Mouse (Mus musculus): ENCODE data around the gene 1700102P08Rik.

1700102P08Rik gene

DNA sequence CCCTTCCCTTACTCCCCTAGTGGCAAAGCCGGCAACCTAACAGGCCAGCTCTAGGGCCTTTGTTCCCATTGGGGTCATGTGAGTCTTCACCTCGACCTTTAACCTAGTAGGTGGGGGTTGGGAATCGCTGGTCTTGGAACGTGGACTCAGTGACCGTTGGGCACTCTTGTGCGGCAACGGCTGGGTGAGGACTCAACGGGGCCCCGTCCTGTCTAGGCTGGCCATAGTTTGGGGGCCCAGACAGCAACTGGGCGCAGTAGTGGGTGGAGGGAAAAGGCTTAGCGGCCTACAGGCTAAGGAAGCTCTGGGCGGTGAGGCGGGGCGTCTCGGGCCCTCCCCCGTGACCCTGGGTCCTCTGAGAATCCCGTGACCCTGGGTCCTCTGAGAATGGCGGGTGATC lies at the start of gene 1700102P08Rik:
1700102P08Rik (plus strand) TSS at position 130 of the 400 bp plus-strand sequence.
- DNase-seq: peak; percentile 73 to 85

DNA sequence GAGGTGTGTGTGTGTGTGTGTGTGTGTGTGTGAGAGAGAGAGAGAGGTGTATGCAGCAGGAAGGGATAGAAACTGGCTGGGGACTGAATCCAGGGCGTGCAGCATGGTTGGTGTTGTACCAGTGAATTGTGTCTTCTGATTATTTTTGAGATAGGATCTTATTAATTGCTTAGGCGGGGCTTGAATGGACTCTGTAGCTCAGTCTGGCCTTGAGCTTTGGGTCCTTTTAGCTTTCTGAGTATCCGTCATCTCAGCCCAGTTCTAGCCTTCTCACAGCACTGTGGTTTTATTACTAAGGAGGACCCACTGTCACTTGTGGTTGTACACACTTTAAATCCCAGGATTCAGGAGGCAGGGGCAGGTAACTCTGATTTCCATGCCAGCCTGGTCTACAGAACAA lies 49.3 kb upstream of the 1700102P08Rik start:
- no peak for DNase-seq

DNA sequence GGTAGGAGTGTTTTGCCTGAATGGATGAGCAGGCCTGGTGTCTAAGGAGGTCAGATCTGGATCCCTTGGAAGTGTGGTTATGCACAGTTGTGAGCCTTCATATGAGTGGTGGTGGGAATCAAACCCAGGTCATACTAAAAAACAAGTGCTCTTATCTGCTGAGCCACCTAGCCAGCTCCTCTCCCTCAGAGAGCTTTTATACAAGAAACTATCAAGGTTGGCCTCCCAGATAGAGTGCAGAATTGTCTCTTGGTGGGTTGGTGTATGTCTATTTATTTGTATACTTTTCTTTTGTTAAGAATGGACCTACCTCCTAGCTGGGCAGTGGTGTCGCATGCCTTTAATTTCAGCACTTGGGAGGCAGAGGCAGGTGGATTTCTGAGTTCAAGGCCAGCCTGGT lies 48.8 kb upstream of the 1700102P08Rik start:
- DNase-seq: no peak

DNA sequence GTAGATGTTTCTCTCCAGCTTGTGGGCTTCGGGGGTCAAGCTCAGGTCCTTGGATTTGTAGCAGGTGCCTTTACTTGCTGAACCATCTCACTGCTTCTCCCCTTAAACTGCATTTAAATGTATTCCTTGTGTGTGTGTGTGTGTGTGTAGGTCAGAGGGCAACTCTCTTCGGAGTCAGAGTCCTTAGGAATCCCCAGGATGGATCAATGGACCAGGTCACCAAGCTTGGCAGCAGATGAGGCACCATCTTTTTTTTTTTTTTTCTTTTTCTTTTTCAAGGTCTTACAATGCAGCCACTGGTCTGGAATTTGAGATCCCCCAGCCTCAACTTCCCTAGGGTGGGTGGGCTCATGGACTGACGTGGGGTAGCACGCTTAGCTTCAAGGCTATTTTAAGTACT lies 48.1 kb upstream of the 1700102P08Rik start:
- DNase-seq: no peak

DNA sequence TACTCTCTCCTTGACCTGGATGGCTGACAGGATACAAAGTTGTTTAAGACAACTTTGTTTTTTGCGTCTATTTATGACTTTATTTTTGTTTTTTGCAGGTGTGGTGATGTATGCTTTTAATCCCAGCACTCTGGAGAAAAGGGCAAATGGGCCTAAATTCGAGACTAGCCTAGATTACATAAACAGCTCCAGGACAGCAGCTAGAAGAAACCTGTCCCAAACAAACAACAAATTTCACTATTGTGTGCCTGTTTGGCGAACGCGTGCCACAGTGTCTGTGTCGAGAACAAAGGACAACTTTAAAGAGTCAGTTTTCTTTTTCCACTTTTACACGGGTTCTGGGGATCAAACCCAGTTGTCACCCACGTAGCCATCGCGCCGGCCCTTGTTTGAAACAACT lies 45.6 kb upstream of the 1700102P08Rik start:
- no peak for DNase-seq

DNA sequence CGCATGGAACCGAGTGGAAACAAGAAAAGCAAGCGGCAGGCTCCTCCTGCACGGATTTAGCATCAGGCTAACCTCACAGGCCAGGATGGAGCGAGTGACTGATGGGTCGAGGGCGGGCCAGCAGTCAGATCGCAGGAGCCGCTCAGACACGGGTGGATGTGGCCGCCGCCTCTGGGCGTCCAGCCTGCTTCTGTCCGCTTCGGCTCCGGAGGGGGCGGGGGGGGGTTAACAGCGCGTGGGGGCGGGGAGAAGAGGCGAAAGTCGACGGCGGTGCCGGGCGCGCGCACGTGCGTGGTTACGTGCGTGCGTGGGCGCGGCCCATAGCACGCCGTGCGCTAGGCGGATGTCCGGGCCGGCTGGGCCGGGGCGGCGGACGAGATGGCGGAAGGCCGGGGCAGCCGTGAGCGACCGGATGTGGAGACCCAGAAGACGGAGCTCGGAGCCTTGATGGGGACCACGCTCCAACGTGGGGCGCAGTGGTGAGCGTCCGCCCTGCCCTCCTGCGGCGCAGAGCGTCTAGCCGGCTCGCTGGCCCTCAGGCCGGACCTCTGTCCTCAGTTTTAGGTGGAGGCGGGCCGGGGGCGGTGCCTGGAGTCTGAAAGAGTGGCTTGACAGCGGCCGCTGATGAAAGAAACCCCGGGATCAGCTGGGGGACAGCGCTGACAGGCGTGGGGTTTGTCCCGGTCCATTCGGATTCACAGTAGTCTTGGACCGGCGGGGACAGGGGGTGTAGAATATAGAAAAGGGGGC lies 44.9 kb upstream of the 1700102P08Rik start, which contains the start of gene Usp4:
Usp4 (plus strand) TSS at position 314 of the 750 bp plus-strand sequence.
- peak; percentile 95 to 96 for DNase-seq

DNA sequence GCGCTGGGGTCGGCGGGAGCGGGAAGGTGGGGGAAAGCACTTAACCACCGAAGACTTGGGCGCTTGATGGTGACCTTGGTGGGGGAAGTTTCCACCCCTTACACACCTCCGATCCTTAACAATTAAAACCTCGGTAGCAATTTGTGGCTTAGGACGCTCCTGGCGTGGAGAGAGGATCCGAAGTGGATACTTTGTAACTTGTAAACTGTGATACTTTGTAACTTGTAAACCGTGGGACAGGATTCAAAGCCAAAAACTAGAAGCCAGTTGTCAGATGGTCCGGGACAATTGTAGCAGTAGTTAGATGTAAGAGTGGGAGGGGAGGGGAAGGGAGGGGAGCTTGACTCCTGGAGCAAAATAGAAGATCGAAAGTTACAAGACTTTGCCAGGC lies 44.3 kb upstream of the 1700102P08Rik start:
- no peak for DNase-seq

DNA sequence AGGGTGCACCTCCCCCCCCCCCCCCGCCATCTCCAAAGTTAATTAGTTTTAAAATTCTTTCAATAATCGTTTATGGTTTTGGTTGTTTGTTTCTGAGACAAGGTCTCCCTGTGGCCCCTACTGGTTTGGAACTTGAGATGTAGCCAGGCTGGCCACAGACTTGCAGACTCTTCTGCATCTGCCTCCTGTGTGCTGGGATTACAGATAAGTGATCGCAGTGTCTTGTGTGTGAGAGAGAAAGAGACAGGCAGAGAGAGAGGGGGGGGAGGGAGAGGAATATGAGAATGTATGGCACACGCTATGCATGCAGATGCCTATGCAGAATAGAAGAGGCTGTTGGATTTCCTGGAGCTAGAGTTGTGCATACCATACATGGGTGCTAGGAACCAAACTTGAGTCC lies 42.9 kb upstream of the 1700102P08Rik start:
- no peak for DNase-seq

DNA sequence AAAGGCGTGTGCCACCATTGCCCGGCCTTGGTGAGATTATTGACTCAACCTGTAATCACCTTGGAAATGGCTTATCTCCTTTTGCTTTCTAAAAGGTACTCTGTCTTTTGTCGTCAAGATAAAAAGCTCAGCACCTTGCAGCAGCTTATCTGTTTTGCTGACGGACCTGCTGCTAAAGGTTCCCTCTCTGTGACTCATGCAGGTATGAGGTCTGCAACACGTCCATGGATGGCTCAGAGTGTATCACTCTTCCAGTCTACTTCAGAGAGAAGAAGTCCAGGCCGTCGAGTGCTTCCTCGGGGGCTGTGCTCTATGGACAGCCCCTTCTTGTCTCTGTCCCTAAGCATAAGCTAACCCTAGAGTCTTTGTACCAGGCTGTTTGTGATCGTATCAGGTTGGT lies 14.4 kb upstream of the 1700102P08Rik start:
- no peak for DNase-seq

DNA sequence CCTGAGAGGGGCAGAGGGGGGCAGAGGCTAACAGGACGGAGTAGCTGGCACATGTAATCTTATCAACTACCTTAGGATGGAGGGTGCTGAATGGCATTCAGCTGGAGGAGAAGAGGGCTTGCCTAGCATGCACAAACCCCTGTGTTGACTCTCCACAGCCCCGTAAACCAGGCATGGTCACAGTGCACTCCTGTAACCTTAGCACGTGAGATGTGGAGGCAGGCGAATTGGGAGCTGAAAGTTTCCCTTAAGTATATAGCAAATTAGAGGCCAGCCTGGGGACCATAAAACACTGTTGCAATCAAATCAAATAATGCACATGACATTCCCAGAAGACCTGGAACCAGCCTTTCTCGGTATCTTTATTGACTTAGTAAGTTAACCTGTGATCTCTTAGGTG lies 13.9 kb upstream of the 1700102P08Rik start:
- DNase-seq: no peak

DNA sequence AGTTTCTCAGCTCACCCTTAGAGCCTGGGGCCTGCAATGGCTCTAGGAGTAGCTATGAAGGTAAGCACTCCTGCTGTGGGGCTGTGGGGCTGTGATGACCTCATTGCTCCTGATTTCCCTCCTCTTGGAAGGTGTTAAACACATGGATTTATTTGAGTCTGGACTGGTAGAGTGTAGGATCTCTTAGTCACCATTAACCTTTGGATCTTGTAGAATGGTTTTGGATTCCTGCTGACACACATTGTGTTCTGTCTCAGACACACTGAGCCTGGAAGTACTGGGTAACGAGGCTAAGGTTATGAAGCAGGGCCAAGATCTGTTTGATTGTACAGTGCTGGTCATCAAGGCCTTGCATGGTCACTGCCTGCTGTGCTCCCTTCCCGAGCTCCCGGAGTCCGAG lies 13.3 kb upstream of the 1700102P08Rik start:
- no peak for DNase-seq

DNA sequence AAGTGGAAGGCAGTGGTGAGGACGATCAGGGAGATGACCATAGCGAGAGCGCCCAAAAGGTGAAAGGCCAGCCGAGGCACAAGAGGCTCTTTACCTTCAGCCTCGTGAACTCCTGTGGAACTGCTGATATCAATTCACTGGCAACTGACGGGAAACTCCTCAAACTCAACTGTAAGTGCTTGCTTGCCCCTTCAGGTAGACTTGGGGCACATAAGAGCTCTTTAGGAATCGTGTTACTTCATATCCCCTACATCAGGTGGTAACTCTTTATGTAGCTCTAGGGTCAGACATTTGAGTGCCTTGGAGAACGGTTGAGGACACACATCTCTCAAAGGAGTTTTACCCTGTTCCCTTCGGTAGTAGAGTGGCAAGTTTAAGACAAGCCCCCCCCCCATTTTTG lies 11.2 kb upstream of the 1700102P08Rik start:
- DNase-seq: no peak

DNA sequence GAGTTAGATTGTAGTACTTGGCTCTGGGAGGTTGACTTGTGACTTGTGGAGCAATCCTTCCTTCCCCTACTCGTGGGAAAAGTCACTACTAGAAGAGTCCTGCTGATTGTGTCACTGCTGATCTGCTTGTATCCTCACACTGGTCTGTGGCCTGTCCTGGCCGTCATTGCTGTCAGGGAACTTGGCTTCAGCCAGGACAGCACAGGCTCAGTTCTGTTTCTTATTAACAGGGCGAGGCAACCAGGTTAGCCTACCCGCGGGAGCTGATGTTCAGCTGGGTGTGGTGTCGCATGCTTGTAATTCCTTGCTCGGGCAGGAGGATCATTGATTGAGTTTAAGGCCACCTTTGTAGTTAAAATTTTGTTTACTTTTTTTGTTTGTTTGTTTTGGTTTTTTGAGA lies 7.6 kb upstream of the 1700102P08Rik start:
- peak; percentile 56 to 76 for DNase-seq

DNA sequence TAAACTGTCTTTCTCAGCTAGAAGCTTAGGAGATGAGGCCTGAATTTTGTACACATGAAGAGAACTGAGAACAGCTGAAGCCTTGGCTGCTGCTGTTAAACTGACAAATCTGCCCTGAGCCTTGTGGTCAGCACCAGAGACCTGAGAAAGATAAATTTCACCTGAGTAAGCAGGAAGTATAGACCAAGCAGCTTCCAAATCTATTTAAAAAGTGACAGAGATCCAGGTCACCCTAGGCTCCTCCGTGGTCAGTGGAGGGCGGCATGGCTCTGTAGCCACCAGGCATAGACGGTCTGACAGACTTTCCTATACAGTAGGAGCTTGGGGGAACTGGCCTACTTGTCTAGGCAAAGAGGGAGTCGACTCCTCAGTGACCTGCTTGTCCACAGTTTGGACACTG lies 5.8 kb upstream of the 1700102P08Rik start:
- DNase-seq: no peak

DNA sequence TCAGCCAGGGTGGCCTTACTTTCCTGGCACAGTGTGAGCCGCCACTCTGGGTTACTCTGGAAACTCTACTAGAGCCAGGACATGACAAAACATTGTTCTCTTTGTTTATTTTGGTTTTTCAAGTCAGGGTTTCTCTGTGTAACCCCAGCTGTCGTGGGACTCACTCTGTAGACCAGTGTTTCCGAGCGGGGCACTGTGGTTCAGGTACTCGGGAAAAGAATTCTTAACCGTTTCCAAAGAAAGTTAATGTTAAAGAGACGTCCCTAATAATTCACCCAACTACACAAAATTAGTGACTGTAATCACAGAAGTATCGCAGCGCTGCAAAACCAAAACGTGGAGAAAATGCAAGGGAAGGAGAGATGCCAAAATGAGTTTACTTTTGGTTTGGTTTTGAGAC lies 4.0 kb upstream of the 1700102P08Rik start:
- no peak for DNase-seq

DNA sequence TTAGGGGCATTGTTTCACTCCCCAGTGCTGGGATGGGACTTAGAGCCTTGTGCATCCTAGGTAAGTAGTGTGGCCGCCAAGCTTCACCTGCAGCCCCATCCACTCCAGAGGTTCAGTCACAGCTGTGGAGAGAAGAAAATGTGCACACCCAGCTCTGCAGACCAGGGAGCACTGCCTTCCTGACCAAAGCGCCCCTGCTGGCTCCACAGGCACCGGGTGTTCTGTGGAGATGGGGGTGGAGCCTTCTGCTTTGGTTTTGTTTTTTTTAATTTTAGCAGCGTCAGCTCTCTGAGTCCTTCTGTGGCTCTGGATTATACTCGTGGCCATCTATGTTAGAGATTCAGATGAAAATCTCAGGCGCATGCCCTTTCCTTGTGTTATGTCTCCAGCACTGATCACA lies 3.4 kb upstream of the 1700102P08Rik start:
- peak; percentile 32 to 56 for DNase-seq

DNA sequence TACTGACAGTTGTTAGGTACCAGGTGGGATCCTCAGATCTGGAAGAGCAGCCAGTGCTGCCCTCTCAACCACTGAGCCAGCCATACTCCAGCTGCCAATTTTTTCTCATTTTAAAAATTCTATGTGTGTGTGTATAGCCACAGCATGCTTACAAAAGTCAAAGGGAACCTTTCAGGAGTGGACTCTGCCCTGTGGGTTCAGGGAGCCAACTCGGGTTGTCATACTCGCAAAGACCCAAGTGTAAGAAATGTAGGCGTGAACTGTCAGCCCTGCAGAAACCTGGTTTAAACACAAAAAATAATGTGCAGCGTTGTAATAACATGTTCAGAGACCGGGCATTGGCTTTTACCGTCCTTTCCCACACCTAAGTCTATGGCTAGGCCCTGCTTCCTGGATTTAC lies 1.6 kb downstream of the 1700102P08Rik start:
- peak; percentile 35 to 65 for DNase-seq

DNA sequence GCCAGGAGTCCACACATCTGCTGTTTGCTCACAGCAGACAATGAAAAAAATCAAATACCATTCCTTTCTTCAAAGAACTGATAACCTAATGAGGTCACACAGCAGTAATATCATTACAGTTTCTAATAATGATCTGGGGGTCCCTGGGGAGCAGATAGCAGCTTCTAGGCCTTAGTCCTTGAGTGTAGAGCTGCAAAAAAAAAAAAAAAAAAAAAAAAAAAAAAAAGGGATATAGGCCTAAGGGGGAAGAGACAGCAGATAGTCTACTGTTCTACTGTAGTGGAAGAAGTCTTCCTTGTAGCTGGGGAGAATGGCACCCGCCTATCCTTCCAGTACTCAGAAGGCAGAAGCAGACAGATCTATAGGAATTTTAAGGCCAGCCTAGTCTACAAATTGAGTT lies 2.8 kb downstream of the 1700102P08Rik start:
- DNase-seq: no peak

DNA sequence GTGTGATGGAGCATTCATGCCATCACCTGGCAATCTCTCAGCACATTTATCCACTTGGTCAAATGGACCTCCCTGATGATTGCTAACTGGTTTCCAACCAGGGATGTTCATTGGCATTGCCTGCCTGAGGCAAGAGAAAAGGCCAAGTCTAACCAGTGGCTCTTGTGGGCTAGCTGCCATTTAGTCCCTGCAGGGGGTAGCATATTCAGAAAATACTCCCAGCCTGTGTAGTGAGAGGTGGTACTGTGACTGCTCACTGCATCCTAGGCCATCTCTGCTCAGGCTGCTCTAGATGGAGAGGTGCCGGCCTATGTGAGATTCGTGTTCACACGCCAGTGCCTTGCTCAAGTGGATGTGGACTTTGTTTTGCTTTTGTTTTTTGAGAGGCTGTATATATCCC lies 5.7 kb downstream of the 1700102P08Rik start:
- DNase-seq: no peak

DNA sequence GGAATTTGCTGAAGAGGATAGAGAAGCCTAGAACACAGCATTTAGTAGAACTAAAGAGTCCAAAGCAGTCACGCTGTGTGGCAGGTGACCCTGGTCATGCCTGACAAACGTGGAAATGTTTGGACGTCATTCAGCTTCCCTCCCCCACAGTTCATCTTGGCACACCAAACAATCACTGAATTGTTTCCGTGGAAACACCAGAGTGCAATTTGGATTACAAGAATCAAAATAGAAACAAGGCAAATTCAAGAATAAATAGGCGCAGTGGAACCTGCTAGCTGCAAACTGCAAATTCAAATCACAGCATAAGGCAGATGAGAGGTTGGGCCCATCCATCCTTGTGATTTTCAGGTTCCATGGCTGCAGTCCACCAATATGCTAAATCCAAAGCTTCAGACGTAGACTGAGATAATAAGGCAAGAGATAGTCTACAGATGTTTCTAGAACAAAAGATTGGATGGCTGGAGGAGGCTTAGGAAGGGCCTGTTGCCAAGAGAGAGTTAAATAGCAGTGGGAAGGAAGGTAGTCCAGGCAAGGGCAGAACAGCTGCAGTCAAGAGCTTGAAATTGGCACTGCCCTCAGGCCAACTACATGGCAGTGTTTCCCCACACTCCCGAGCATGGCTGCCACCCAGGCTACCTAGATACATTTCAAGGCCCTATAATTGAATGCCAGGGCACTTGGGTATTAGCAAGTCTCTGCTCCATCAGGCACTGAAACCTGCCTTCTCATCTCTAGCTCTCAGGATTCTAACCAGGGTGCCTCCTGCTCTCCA lies 8.8 kb downstream of the 1700102P08Rik start:
- peak; percentile 44 to 77 for DNase-seq

DNA sequence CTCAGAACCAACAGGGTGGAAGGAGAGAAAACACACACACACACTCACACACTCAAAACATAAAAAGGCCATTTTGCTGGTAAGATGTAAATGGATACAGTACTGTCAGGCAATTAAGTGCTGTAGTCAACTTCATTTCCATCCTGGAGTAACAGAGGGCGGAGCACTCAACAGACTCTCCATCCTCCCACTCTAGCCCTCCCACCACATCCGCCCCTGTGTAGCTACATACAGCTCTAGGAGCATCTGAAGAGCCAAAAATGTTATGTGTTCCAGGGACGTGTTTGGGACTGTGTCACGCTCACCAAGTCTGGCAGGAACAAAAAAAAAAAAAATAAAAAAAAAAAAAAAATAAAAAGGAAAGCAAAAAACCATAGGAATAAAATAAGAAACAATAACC lies 10.5 kb downstream of the 1700102P08Rik start:
- no peak for DNase-seq

DNA sequence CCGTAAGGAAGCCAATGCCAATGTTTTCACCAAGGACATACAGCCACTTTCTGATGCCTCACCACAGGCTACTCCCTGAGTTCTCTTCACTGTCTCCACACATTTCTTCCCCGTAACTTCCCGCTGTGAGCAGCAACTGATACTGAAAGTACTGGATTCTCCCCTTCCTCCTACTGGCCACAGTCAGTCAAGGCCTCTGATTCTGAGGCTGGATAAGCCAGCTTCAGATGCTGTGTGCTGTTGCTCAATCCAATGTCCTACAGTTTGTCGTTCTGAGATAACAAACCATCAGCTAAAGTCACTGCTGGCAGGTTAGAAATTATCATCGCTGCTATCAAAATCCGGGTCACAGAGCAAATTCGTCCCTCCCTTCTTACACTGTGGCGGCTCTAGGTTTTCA lies 11.8 kb downstream of the 1700102P08Rik start:
- DNase-seq: no peak

DNA sequence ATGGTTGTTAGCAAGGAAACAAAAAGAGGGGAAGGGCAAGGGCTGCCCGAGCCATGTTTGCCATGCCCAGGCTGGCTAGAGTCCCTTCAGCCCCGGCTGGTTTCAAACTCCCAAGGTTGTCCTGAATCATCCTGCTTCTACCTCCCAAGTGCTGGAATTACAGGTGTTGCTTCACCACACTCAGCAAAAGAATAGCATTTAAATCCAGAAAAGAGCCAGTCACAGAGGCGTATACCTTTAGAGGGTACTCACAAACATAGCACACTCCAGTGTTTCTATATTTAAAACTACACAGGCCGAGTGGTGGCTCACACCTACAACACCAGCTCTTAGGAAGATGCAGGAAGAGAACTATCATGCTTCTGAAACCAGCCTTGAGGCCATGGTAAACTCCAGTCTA lies 16.9 kb downstream of the 1700102P08Rik start:
- DNase-seq: no peak

DNA sequence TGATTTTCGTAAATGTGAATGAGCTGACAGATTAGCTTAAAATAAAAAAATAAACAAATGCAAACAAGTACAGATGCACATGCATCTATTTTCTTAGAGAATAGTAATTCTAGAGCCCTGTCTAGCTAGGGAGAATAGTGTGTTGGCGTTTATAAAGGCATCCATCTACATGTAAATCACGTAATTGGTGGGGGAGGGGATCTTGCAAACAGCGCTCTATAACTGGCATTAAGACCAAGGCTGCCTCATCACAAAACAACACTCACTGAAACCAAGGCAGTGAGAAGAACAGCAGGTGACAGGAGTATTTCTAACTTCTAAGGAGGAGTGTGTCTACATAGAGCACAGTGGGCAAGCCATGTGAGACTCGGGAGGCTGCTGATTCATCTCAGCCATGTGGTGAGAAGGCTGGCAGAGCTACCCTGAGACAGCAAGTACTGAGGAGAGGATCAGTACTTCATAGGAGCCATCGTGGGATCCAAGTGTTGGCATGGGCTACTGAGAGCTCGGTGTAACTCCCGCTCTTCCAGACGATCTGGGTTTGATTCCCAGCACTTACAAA lies 18.9 kb downstream of the 1700102P08Rik start:
- no peak for DNase-seq
